Mouse (Mus musculus): ENCODE measurements around the gene Uqcrq.

The Uqcrq gene

GRCm38 (mm10) chr11:53393856-53394255 is 36.8 kb downstream of the Uqcrq start:
- no peak for DNase-seq

- DNase-seq = no peak
These were observed 46.7 kb downstream of the Uqcrq start for GRCm38 (mm10) chr11:53383758-53384428.

DNA sequence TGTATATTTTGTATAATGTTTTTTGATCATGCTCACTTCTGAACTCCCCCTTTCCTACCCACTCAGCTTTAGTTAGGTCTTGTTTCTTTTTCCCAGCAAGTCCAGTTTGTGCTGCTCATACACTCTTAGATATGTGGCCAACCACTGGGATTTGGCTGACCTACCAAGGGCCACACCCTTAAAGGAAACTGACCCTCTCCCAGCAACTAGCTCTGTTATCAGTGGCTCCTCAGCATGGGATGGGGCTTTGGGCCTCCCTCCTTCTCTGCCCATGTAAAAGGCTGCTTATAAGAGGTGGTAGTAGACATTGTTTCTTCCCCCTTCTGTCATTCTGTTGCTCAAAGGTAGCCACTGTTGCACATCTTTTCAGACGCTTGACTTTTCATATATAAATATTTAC is 51.7 kb downstream of the Uqcrq start:
- DNase-seq = no peak

All from right cerebral cortex, postnatal 25 days (tissue).